Mouse (Mus musculus): Measurements from ENCODE around the gene Sv2b.
"Not testable (repeated sequence)": the region's sequence is repeated elsewhere in the genome, so short reads cannot be mapped to it uniquely, and the experiment has no call there.

Gene Sv2b

GRCm38 (mm10) chr7:75308457-75309312 is at the start of gene Sv2b:
Gene Sv2b (minus strand): TSS chr7:75309262.
- DNase-seq = peak; percentile 55

GRCm38 (mm10) chr7:75358284-75358851 is 49.3 kb upstream of the Sv2b start:
- no peak for DNase-seq

- no peak for DNase-seq
Measured at GRCm38 (mm10) chr7:75355521-75355920, 46.5 kb upstream of the Sv2b start.

- DNase-seq = no peak
Measured at GRCm38 (mm10) chr7:75352777-75353374, 43.8 kb upstream of the Sv2b start.

GRCm38 (mm10) chr7:75350172-75350571 is 41.1 kb upstream of the Sv2b start:
- DNase-seq = no peak

GRCm38 (mm10) chr7:75332311-75332710 is 23.2 kb upstream of the Sv2b start:
- DNase-seq = peak; percentile 49

GRCm38 (mm10) chr7:75329740-75330142 is 20.7 kb upstream of the Sv2b start:
- DNase-seq = no peak

GRCm38 (mm10) chr7:75328721-75329362 is 19.8 kb upstream of the Sv2b start:
- DNase-seq = peak; percentile 39

GRCm38 (mm10) chr7:75325273-75325672 is 16.2 kb upstream of the Sv2b start:
- DNase-seq = no peak

- DNase-seq = not testable (repeated sequence)
Measured at GRCm38 (mm10) chr7:75322742-75323141, 13.7 kb upstream of the Sv2b start.

- DNase-seq = no peak
Measured at GRCm38 (mm10) chr7:75320009-75320408, 10.9 kb upstream of the Sv2b start.

GRCm38 (mm10) chr7:75318320-75318719 is 9.3 kb upstream of the Sv2b start:
- DNase-seq = no peak

GRCm38 (mm10) chr7:75314873-75315272 is 5.8 kb upstream of the Sv2b start:
- DNase-seq = no peak

- no peak for DNase-seq
Measured at GRCm38 (mm10) chr7:75309570-75309969, 508 bp upstream of the Sv2b start.

- DNase-seq = no peak
Measured at GRCm38 (mm10) chr7:75308140-75308456, 964 bp downstream of the Sv2b start.

GRCm38 (mm10) chr7:75307570-75308087 is 1.4 kb downstream of the Sv2b start:
- DNase-seq = no peak

GRCm38 (mm10) chr7:75305901-75306465 is 3.1 kb downstream of the Sv2b start:
- DNase-seq = no peak

GRCm38 (mm10) chr7:75302523-75303215 is 6.4 kb downstream of the Sv2b start:
- no peak for DNase-seq

- DNase-seq = no peak
Measured at GRCm38 (mm10) chr7:75299245-75299644, 9.8 kb downstream of the Sv2b start.

- DNase-seq = peak; percentile 73
Measured at GRCm38 (mm10) chr7:75296688-75297119, 12.4 kb downstream of the Sv2b start.

GRCm38 (mm10) chr7:75295228-75295865 is 13.7 kb downstream of the Sv2b start:
- no peak for DNase-seq

GRCm38 (mm10) chr7:75292246-75292645 is 16.8 kb downstream of the Sv2b start:
- no peak for DNase-seq

Data from embryo, embryonic 11 days (tissue).